Mouse (Mus musculus): ENCODE data around the gene Grin3b.

GRCm38 (mm10) chr10:79946752-79947322 is 23.7 kb upstream of the Grin3b start:
- TF ChIP-seq CTCF (IDR thresholded peaks at IDR 0.05; ENCODE audit: low read depth) = no peak
- no peak for TF ChIP-seq EP300 (IDR thresholded peaks at IDR 0.05; ENCODE audit: low read depth)
